Mouse (Mus musculus): ENCODE results near the gene Slc11a2. TPM values are rescaled to one million over a fixed set of nuclear protein-coding genes. Genes with fewer than 3 reads are reported as not detected.

The Slc11a2 gene
- total RNA-seq (2021): 105 and 111 TPM in 2 replicates
- long read RNA-seq, full-length matches to known transcripts: 13 of 28 reads
- long read RNA-seq, partial matches to known transcripts: 6 of 28 reads
- long read RNA-seq, other reads (novel, unspliced or antisense): 9 of 28 reads

DNA sequence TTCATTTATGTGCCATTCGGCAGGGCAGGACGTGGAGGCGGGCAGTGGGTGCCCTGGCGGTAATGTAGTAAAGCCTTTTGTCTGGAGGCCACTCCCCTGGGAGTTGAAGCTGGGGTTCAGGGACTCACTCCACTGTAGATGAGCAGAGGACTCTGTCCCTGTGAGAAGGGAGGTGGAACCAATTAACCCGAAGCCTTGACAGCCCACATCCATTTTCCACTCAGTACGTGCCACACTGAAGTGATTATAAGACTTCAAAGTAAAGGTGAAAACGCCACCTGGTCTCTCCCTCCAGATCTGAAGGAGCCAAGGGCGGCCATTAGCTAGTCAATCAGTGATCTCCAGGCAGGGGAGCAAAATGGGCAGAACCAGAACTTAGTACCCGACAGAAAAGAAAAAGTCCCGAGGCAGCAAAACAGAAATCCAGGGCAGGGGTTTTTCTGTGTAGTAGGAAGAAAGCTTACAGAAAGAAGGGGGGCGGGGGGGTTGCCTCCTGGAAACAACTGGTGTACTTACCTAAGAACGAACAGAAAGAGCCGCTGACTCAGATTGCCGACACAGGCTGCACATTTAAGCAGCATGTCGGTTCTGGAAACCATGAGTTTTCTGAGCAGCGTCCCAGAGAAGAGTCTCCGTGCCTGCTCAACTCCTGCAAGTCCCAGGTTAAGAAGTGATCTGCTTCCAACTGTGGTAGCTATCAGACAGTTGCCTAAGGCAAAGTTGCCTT lies at the start of gene Slc11a2:
Gene Slc11a2 (minus strand): TSS at position 677 of the 727 bp plus-strand sequence.
- no peak for DNase-seq

DNA sequence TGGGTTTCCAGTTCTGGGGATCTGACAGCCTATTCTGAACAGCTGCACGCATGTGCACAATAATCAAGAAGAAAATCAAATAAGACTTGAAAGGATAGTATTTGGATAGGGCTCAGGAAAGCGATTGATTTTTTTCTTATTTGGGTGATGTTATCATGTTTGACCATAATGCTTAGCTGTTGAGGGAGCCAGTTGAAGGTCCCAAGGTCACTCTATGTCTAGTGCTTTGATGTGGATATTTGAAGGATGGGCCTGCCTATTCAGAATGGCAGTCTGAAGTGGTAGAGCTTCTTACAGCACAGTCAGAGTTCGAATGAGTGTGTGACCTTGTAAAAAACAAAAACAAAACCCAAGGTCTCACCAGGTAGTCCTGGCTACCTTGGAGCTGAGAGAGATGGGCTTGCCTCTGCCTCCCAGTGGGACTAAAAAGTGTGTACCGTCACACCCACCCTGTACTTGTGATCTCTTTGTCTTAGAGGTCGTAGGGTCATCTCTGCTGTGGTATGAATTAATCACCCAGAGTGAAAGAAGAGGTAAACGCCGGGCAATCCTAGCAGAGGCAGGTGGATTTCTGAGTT lies 49.1 kb upstream of the Slc11a2 start:
- DNase-seq: no peak

DNA sequence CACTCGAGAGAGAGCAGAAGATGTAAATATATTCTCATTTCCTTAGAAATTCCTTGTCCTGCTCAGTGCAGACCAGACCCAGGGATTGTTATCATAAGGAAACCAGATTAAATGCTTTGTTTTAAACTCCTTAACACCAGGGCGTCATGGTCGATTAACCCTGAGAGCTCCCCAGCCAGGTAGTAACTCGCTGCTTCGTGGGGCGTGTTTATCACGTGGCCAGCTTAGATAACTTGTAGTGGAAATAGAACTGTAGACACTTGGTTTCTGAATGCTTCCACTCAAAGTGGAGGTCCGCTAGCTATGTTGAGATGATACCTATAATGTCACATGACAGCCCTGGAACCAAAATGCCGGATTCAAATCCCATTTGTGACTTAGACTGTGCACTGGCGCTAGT lies 45.2 kb upstream of the Slc11a2 start:
- no peak for DNase-seq

DNA sequence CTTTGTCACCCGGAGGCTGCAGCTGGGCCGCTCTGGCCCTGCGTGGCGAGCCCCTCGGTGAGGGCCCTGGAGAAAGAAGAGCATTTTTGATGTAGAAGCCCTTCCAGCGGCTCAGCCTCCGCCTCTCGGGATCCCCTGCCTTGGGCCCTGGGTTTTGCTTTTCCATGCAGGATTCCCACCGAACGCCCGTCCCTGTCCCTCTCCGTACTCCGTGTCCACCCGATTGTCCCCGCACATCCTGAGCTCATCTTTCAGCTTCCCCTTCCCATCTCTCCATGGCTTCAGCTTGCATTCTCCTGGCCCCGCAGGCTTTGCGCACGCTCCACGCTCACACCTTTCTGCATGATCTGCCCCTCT lies 44.3 kb upstream of the Slc11a2 start:
- DNase-seq: no peak

DNA sequence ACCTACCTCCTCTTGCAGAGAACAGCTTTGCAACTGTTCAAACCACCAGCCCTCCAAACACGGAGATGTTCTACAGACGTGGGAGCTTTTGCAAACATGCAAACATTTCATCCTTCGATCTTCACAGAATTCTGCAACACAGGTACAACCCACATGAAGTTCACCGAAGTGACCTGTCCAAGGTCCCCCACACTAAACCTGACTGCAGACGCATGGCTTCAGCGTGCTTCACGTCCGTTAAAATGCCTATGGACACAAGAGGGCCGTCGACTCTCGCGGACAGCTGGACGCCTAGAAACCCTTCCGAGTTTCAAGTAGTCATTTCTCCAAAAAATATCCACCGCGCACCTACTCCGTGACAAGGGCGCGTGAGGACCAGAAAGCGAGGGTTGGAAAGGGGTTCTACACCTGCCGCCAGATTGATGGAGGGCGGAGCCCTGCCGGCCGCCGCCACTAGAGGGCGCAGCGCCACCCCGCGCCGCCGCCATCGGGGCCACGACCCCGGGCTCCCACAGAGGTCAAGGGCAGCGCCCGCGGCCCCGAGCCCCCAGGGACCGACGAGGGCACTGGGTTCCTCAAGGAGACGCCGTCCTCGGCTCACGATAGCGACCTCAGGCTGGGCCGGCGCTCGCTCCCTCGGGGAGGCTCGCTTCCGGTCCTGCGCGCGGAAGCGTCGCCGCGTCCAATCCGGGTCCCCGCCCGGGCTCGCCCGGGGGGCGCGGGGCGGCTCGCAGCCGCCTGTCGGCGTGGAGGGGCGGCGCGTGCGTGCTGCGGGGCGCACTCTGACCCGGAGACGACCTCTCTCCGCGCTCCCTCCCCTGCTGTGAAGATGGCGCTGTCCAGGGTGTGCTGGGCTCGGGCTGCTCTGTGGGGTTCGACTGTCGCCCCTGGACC lies 43.7 kb upstream of the Slc11a2 start, which contains the start of gene Letmd1:
Gene Letmd1 (plus strand): TSS at position 729 of the 894 bp plus-strand sequence.
- peak; percentile 91 for DNase-seq

DNA sequence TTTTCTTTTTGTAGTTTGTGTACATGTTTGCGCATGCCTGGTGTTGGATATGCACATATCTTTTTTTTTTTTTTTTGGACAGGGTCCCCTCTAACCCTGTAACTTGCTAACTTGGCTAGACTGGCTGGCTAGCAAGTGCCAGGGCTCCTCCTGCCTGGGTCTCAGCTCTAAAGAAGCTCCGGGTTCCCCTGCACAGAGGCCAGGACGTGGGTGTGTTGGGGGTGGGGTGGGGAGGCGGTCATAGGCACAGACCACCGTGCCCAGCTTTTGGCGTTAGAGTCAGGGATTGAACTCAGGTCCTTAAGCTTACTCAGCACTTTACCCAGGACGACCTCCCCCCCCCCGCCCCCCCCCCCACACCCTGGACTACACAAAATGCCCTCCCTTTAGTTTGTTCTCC lies 42.9 kb upstream of the Slc11a2 start:
- no peak for DNase-seq

DNA sequence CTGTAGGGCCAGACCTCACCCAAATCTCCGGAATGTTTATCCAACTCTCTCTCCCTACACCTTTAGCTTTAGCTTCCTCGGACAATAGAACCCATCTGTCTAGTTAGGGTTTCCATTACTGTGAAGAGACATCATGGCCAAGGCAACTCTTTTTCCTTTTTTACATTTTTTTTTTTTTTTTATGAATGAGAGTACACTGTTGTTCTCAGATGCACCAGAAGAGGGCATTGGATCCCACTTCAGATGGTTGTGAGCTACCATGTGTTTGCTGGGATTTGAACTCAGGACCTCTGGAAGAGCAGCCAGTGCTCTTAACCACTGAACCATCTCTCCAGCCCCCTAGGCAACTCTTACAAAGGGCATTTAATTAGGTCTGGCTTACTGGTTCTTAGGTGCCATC lies 40.6 kb upstream of the Slc11a2 start:
- DNase-seq: no peak

DNA sequence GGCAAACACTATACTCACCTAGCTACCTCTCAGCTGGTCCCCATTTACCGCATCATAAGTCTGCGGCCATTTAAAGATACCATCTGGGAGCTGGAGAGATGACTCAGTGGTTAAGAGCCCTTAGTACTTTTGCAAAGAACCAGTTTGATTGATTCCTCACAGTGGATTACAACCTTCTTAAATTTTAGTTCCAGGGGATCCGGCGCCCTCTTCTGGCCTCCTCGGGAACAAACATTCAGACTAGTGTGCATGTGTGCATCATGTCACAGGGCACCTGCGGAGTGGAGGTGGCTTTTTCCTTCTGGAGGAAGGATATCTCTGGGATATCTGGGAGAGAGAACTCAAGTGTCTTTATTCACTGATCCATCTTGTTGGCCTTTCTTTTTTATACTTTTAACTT lies 38.8 kb upstream of the Slc11a2 start:
- peak; percentile 75 for DNase-seq

DNA sequence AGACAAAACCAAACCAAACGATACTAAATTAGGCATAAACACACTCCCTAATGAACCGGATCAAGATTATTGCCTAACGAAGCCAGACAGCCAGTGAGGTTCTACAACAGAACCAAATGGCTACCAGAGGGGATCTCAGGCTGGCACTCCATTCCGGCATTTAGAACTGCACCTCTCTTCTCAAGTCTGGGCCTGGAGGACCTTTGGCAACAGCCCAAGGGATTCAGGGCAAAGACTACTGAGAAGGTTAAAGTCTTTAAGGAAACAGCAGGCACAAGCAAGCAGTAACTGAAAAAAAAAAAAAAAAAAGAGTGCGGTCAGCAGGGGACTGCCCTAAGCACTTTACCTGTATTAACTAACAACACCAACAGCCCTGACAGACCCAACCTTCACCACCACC lies 37.2 kb upstream of the Slc11a2 start:
- no peak for DNase-seq

DNA sequence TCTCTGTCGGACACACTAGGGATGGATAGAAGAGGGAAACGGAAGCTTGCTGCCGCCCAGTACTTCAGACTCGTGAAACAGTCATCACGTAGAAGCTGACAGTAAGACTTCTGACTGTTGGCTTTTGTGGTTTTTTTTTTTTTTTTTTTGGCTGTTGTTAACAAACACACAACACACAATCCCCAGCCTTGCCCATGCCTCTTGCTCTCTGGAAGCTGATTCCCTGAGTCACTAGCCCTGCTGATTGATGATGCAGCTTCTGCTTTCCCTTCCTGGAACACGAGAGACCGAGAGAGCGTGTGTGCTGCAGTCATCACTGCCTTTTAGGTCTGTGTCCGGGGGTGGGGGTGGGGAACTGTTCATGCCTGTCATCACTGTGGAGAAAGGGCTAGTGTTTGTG lies 36.8 kb upstream of the Slc11a2 start:
- no peak for DNase-seq

DNA sequence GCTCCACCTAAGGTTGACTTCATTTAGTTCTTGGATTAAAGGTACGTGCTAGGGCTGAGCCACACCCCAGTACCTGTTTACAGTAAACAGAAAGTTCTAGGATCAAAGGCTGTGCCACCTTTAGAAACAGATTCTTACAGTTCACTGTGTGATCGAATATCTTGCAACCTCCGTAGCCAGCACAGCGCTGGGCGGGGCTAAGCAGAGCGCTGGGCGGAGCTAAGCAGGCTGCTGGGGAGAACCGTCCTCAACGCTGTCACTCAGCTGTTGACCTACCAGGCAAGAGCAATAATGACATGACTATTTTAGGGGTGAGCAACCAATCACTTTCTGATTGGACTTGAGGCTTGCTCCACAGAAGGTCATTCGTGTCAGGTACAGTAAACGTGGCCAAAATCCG lies 36.1 kb upstream of the Slc11a2 start:
- peak; percentile 46 for DNase-seq

DNA sequence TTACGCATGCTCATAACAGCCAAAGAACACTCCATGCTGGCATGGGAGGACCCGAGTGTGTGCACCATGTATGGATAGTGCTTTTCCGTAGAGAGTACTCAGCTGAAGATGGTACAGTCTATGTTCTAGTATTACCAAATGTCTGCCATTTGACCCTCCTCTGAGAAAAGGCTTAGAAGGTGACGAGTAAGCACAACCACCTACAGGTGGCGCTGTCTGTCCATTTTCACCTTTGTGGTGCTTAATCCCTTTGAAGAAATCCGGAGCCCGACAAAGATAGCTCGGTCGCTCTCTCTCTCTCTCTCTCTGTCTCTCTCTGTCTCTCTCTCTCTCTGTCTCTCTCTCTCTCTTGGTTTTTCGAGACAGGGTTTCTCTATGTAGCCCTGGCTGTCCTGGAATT lies 33.2 kb upstream of the Slc11a2 start:
- peak; percentile 77 for DNase-seq

DNA sequence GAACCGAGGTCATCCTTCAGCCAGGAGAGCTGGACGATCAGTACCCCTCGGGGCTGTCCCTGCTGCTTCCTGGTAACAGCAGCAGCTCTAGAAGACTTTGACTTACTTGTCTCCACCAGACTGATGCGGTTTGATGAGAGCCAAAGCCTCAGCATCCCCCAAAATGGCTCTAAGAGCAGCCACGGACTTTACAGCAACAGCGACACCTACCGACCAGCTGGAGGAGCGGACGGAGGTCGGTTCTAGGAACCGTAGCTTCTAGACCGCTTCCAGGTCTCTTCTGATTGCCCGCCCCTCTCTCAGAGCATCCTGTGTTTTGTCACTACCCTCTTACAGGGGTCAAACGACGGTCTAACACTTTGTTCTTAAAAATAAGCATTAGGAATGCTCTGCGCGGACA lies 32.5 kb upstream of the Slc11a2 start:
- DNase-seq: peak; percentile 78

DNA sequence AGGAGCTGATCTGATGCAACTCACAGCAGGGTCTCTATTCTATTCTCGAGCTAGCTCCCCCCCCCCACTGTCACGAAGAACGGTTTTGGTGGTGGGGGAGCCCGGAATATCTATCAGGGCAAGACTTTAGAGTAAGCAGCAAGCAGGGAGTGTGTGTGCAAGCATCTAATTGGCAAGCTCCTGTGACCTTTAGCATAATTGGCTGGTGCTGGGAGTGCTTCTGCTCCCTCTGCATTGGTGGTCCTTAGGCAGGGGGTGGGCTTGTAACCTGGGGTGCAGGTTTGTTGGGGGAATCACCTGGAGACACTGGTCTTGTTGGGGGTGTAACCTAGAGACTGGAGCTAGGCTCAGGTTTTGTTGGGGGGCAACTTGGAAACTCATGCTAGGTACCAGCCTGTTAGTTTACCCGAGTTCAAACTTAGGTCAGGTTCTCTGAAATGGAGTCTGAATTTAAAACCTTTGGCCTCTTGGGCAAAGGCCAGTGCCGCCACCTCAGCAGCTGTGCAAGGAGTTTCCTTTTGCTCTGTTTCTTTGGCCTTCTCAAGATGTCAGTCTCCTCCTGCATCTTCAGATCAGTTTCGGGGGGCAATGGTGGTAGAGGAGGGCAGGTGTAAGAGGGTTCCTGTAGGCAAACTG lies 31.6 kb upstream of the Slc11a2 start:
- no peak for DNase-seq

DNA sequence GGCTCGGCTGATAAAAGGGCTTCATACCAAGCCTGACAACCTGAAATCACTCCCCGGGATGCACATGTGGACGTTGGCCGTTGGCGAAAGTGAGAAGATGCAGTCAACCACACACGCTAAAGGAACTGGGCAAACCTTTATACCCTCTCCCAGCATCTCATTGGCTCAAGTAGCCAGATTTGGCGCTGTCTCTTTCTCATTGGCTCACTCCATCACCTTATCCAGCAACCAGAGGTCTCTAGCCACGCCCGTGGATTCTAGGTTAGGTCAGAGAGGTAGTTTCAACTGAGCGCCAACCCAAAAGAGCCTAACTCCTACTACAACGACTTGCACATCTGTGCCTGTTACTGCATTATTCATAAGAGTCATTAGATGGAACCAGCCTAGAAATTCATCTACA lies 27.6 kb upstream of the Slc11a2 start:
- DNase-seq: no peak

DNA sequence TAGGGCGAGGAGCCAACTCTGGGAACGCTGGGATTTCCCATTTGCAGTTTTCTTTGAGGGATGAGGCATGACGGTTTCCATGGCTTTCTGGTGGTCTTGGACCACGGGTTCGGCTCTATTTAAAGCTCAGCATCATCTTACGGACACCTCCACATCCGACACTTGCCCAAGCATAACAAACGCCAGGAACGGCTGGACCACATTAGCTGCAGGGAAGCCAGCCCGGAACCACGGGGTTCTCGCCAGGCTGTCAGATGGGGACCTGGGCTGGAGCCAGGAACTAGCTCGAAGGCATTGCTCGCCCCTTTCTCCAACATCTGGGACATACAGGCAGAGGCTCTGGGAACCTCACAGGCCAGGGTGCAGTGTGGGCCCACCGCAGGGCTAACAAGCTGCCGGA lies 26.4 kb upstream of the Slc11a2 start:
- no peak for DNase-seq

DNA sequence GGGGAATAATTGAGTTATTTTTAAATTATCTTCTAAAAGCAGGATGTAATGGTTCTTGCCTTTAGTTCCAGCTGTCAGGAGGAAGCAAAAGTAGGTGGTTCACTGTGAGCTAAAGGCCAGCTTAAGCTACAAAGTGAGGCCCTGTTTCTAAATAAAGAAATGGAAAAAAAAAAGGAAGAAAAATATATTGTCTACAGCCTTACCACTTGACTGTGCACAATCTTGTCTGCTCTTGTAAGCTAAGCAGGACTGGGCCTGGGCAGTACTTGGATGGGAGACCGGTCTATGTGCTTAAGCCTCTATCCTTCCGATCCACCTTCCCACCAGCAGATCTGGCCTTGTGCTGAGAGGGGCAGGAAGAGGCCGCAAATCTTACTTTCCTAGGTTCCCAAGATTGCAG lies 24.6 kb upstream of the Slc11a2 start:
- no peak for DNase-seq

DNA sequence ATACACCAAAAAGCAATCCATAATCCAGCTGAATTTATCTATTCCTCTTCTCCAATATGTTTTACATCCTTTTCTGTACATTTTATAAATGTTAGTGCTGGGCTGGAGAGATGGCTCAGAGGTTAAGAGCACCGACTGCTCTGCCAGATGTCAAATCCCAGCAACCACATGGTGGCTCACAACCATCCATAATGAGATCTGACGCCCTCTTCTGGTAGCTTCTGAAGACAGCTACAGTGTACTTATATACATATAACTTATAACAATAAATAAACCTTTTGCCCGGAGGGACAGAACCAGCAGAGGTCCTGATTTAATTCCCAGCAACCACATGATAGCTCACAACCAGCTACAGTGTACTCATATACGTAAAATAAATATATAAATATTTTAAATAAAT lies 23.7 kb upstream of the Slc11a2 start:
- no peak for DNase-seq

DNA sequence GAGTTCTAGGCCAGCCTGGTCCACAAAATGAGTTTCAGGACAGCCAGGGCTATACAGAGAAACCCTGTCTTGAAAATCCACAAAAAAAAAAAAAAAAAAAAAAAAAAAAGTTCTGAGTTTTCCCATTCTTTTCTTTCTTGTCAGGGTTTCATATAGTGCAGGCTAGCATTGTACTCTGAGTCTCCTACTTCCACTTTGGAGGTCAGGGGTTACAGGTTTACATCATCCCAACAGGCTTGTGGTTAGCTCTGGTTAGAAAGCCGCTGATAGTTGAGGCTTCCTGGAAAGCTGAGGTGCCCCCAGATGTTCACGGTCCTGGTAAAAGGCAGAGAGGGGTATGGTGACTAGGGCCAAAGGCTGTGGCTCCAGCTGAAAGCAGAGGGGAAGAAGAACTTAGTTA lies 22.0 kb upstream of the Slc11a2 start:
- no peak for DNase-seq

DNA sequence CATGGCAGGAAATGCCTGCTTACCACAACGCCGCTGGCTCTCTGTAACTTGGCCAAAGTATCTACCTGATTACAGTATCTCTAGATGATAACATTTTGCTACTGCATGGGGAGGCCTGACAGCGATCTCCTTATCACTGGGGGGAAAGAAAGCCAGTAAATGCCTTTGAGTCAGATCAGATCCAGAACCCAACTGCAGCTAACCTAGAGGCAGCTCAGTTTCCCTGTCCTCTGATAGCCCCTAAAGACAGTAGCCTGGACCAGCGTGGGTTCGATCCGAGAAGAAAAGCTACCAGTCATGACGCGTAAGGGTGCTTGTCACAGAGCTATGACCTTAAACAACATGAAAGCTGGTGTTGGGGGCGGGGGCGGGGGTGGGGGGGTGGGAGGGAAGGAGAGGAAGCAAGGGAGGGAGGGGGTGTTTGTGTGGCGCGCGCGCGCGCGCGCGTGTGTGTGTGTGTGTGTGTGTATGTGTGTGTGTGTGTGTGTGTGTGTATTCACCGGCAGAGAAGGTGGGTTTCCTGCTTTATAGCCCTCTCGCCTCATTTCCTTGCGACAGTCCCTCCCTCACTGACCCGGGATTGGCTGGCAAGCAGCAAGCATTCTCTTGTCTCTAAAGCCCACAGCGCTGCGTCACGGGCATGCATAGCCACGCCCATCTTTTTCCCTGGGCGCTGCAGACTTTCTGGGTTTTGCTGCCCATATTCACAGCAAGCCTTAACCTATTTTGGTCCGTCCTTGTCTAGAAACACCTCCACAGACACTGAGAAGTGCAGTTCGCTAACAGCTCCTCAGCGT lies 18.5 kb upstream of the Slc11a2 start:
- peak; percentile 85 for DNase-seq

DNA sequence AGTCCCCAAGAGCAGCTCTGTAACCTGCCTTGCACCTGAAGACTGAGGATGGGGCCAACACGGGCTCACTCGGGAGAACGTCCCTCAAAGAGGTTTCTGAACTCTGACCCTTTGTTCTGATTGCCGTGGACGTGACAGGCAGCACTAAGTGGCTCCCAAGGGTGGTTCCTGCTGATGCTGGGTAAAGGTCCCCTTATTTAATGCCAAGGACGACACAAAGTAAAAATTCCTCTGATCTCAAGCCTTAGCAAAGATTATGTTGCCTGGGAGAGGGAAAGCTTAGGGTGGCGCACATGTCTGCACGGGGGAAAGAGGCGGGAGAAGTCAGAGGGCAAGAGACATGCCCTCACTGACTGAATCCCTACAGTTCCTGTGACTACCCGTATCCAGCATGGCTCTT lies 11.6 kb upstream of the Slc11a2 start:
- no peak for DNase-seq

DNA sequence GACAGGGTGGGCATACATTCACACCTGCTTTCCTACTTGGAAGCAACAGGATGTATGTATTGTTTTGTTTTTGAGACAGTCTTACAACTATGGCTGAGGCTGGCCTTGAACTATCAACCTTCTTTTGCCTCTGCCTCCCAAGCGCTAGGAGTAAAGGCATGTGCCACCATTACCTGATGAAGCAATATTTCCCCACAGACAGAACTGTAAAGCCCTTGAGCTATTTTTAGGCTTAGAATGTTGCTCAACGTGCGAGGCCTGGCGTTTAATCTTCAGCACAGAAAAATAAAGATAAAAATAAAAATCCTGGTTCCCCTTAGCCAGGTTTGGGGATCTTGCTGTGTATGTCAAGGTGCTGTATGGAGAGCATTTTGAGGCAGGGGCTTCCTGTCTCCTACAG lies 11.2 kb upstream of the Slc11a2 start:
- DNase-seq: no peak
